Mouse (Mus musculus): ENCODE measurements around the gene Ccdc71. TPM values are rescaled to one million over a fixed set of nuclear protein-coding genes. Genes with fewer than 3 reads are reported as not detected.

Ccdc71 gene
- polyA plus RNA-seq, 1 experiment from 2014 or later: 51.4 TPM

GRCm38 (mm10) chr9:108461675-108462074 is 1.3 kb downstream of the Ccdc71 start:
- Histone ChIP-seq H3K27me3 (no peaks in the 10 kb centered on the region), H3K4me3 (peak overlapping the region; percentile 94), H3K9me3 (no peaks in the 10 kb centered on the region), H3K36me3 (peaks cover 33% of the 10 kb centered on the region), H3K4me2 (replicated peaks) (peak overlapping the region; percentile 92), H3K27ac (replicated peaks) (no peak overlapping the region), H3K4me1 (peaks cover 10% of the 10 kb centered on the region), H3K9ac (replicated peaks) (peak overlapping the region; percentile 87)
- no peak for ATAC-seq (ENCODE audit: low FRiP score, low read depth)
- WGBS: 90% methylated on average over 5 of the region's 5 CpGs

GRCm38 (mm10) chr9:108462192-108462591 is 1.9 kb downstream of the Ccdc71 start:
- ATAC-seq (ENCODE audit: low FRiP score, low read depth): no peak
- peaks cover 10% of the 10 kb centered on the region for H3K4me1 ChIP-seq
- WGBS: 94% methylated on average over 10 of the region's 10 CpGs
- H3K27ac ChIP-seq (replicated peaks): no peak overlapping the region
- peak overlapping the region; percentile 92; the same call in 1 of the 2 replicates for H3K4me2 ChIP-seq (replicated peaks)
- H3K4me3 ChIP-seq: no peak overlapping the region
- H3K36me3 ChIP-seq: peaks cover 37% of the 10 kb centered on the region
- no peaks in the 10 kb centered on the region for H3K9me3 ChIP-seq
- peak overlapping the region; percentile 87; the same call in 1 of the 2 replicates for H3K9ac ChIP-seq (replicated peaks)
- no peaks in the 10 kb centered on the region for H3K27me3 ChIP-seq

GRCm38 (mm10) chr9:108463713-108464112 is 3.4 kb downstream of the Ccdc71 start:
- H3K27me3 ChIP-seq: no peaks in the 10 kb centered on the region
- H3K9me3 ChIP-seq: no peaks in the 10 kb centered on the region
- no peak overlapping the region for H3K4me3 ChIP-seq
- WGBS: 93% methylated on average over 9 of the region's 9 CpGs
- no peak overlapping the region for H3K27ac ChIP-seq (replicated peaks)
- H3K9ac ChIP-seq (replicated peaks): no peak overlapping the region
- H3K4me2 ChIP-seq (replicated peaks): no peak overlapping the region
- peaks cover 10% of the 10 kb centered on the region for H3K4me1 ChIP-seq
- H3K36me3 ChIP-seq: peaks cover 38% of the 10 kb centered on the region
- ATAC-seq (ENCODE audit: low FRiP score, low read depth): no peak

- WGBS: 93% methylated on average over 2 of the region's 2 CpGs
- no peaks in the 10 kb centered on the region for H3K27me3 ChIP-seq
- no peak for ATAC-seq (ENCODE audit: low FRiP score, low read depth)
- peaks cover 38% of the 10 kb centered on the region for H3K36me3 ChIP-seq
- H3K4me1 ChIP-seq: peaks cover 8% of the 10 kb centered on the region
- no peak overlapping the region for H3K27ac ChIP-seq (replicated peaks)
- no peaks in the 10 kb centered on the region for H3K9me3 ChIP-seq
- H3K4me2 ChIP-seq (replicated peaks): no peak overlapping the region
- no peak overlapping the region for H3K4me3 ChIP-seq
- no peak overlapping the region for H3K9ac ChIP-seq (replicated peaks)
These were observed 5.9 kb downstream of the Ccdc71 start for GRCm38 (mm10) chr9:108466219-108466618.

- Histone ChIP-seq H3K4me1 (no peaks in the 10 kb centered on the region), H3K27ac (replicated peaks) (no peak overlapping the region), H3K4me2 (replicated peaks) (no peak overlapping the region), H3K36me3 (peaks cover 22% of the 10 kb centered on the region), H3K9me3 (no peaks in the 10 kb centered on the region), H3K27me3 (no peaks in the 10 kb centered on the region), H3K4me3 (no peak overlapping the region), H3K9ac (replicated peaks) (no peak overlapping the region)
- no peak for ATAC-seq (ENCODE audit: low FRiP score, low read depth)
- 88% methylated on average over 5 of the region's 5 CpGs for WGBS
These were observed 9.1 kb downstream of the Ccdc71 start for GRCm38 (mm10) chr9:108469430-108469829.

- WGBS: 75% methylated on average over 4 of the region's 4 CpGs
- H3K9ac ChIP-seq (replicated peaks): no peak overlapping the region
- no peak for ATAC-seq (ENCODE audit: low FRiP score, low read depth)
- H3K4me1 ChIP-seq: no peaks in the 10 kb centered on the region
- peaks cover 19% of the 10 kb centered on the region for H3K36me3 ChIP-seq
- H3K4me2 ChIP-seq (replicated peaks): no peak overlapping the region
- H3K27me3 ChIP-seq: no peaks in the 10 kb centered on the region
- H3K9me3 ChIP-seq: no peaks in the 10 kb centered on the region
- H3K4me3 ChIP-seq: no peak overlapping the region
- no peak overlapping the region for H3K27ac ChIP-seq (replicated peaks)
These were observed 9.5 kb downstream of the Ccdc71 start for GRCm38 (mm10) chr9:108469845-108470244.

- 69% methylated on average over 1 of the region's 1 CpGs for WGBS
These were observed 14.2 kb downstream of the Ccdc71 start for GRCm38 (mm10) chr9:108474528-108474927.

GRCm38 (mm10) chr9:108478638-108479156 is 18.4 kb downstream of the Ccdc71 start:
- under 1% methylated on average over 20 of the region's 20 CpGs for WGBS
- no peaks in the 10 kb centered on the region for H3K9me3 ChIP-seq
- H3K9ac ChIP-seq (replicated peaks): 0 out of 2 replicates have a peak overlapping the region, but pooled peaks have one; percentile 44
- H3K4me3 ChIP-seq: peak overlapping the region; percentile 48
- H3K4me2 ChIP-seq (replicated peaks): peak overlapping the region; percentile 68
- peak; percentile 64 for ATAC-seq (ENCODE audit: low FRiP score, low read depth)
- no peaks in the 10 kb centered on the region for H3K27me3 ChIP-seq
- H3K27ac ChIP-seq (replicated peaks): peak overlapping the region; percentile 75
- peaks cover 24% of the 10 kb centered on the region for H3K4me1 ChIP-seq
- H3K36me3 ChIP-seq: peaks cover 11% of the 10 kb centered on the region

More at GRCm38 (mm10) chr9:108474528-108474927, 14.2 kb downstream of the Ccdc71 start:
- Histone ChIP-seq H3K9me3 (no peaks in the 10 kb centered on the region), H3K27me3 (no peaks in the 10 kb centered on the region), H3K27ac (replicated peaks) (no peak overlapping the region), H3K36me3 (no peaks in the 10 kb centered on the region), H3K9ac (replicated peaks) (no peak overlapping the region), H3K4me1 (peaks cover 11% of the 10 kb centered on the region), H3K4me3 (no peak overlapping the region), H3K4me2 (replicated peaks) (no peak overlapping the region)
- no peak for ATAC-seq (ENCODE audit: low FRiP score, low read depth)

GRCm38 (mm10) chr9:108479241-108479640 is 18.9 kb downstream of the Ccdc71 start:
- Histone ChIP-seq H3K4me1 (peaks cover 24% of the 10 kb centered on the region), H3K36me3 (peaks cover 16% of the 10 kb centered on the region), H3K27me3 (no peaks in the 10 kb centered on the region), H3K4me3 (peak overlapping the region; percentile 48), H3K4me2 (replicated peaks) (peak overlapping the region; percentile 68), H3K9me3 (no peaks in the 10 kb centered on the region), H3K27ac (replicated peaks) (peak overlapping the region; percentile 75), H3K9ac (replicated peaks) (no peak overlapping the region; the same call in 1 of the 2 replicates)
- ATAC-seq (ENCODE audit: low FRiP score, low read depth): peak; percentile 5; the same call in 1 of the 2 replicates
- WGBS: 24% methylated on average over 11 of the region's 11 CpGs

GRCm38 (mm10) chr9:108479721-108480351 is 19.5 kb downstream of the Ccdc71 start, which contains the start of gene Lamb2:
TSS of gene Lamb2 (plus strand) at chr9:108479736.
- peak; percentile 73 for ATAC-seq (ENCODE audit: low FRiP score, low read depth)
- Histone ChIP-seq H3K9ac (replicated peaks) (peak within 1 kb of the TSS; percentile 62), H3K36me3 (peaks cover 18% of the 10 kb centered on the region), H3K27ac (replicated peaks) (peak within 1 kb of the TSS; percentile 75), H3K9me3 (no peaks in the 10 kb centered on the region), H3K27me3 (no peaks in the 10 kb centered on the region), H3K4me3 (peak within 1 kb of the TSS; percentile 48), H3K4me1 (peaks cover 24% of the 10 kb centered on the region), H3K4me2 (replicated peaks) (peak within 1 kb of the TSS; percentile 68)
- 7% methylated on average over 10 of the region's 10 CpGs for WGBS

GRCm38 (mm10) chr9:108480813-108481519 is 20.6 kb downstream of the Ccdc71 start:
- H3K9me3 ChIP-seq: no peaks in the 10 kb centered on the region
- H3K4me3 ChIP-seq: no peak overlapping the region
- no peak for ATAC-seq (ENCODE audit: low FRiP score, low read depth)
- no peak overlapping the region for H3K9ac ChIP-seq (replicated peaks)
- peaks cover 27% of the 10 kb centered on the region for H3K36me3 ChIP-seq
- peaks cover 24% of the 10 kb centered on the region for H3K4me1 ChIP-seq
- H3K27me3 ChIP-seq: no peaks in the 10 kb centered on the region
- no peak overlapping the region for H3K27ac ChIP-seq (replicated peaks)
- 92% methylated on average over 28 of the region's 28 CpGs for WGBS
- H3K4me2 ChIP-seq (replicated peaks): peak overlapping the region; percentile 68; the same call in 1 of the 2 replicates

Data from midbrain, embryonic 12.5 days (tissue).